8 mouse cellular contexts compared by ENCODE assay signal in genomic region chr19:45301733-45302547, GRCm38 (mm10).
DNase-seq lines count a peak whose midpoint lies in the region; ATAC-seq and TF ChIP-seq lines count a peak whose summit lies in the region.

No protein-coding gene starts in this region.

- ATAC-seq in kidney, postnatal 0 days (replicated peaks; ENCODE audit: low FRiP score, low read depth): no peak
- peak; percentile 84 for ATAC-seq in forebrain, postnatal 0 days
- peak; percentile 82 for ATAC-seq in hindbrain, embryonic 15.5 days (ENCODE audit: low FRiP score, low read depth)
- ATAC-seq in limb, embryonic 11.5 days (ENCODE audit: insufficient number of reproducible peaks, low FRiP score, low TSS enrichment, low read depth): peak; percentile 71; the same call in 1 of the 2 replicates
- peak; percentile 88 for ATAC-seq in neural tube, embryonic 13.5 days (ENCODE audit: low read depth)
- ATAC-seq in erythroblast, adult 5-6 weeks (replicated peaks; ENCODE audit: low FRiP score, poor library complexity, severe bottlenecking): no peak

- peak overlapping the region; percentile 98 for H3K4me2 ChIP-seq in kidney, postnatal 0 days (ENCODE audit: low read length)
- H3K4me2 ChIP-seq in forebrain, postnatal 0 days (ENCODE audit: low read depth): peak overlapping the region; percentile 90
- peak overlapping the region; percentile 96 for H3K4me2 ChIP-seq in hindbrain, embryonic 15.5 days
- peak overlapping the region; percentile 99 for H3K4me2 ChIP-seq in limb, embryonic 11.5 days (ENCODE audit: low read depth, severe bottlenecking)
- peak overlapping the region; percentile 96 for H3K4me2 ChIP-seq in neural tube, embryonic 13.5 days

- DNase-seq in kidney, postnatal 0 days (ENCODE audit: low spot score): no peak
- DNase-seq in kidney, postnatal 25 days: no peak
- DNase-seq in cerebellum, adult 11-12 months: peak; percentile 83
- peak; percentile 93 for DNase-seq in forebrain, postnatal 0 days
- DNase-seq in limb, embryonic 11.5 days (ENCODE audit: low spot score): peak; percentile 59

- H3K9me3 ChIP-seq in kidney, postnatal 0 days (replicated peaks; ENCODE audit: low read length): no peaks in the 10 kb centered on the region
- no peaks in the 10 kb centered on the region for H3K9me3 ChIP-seq in forebrain, postnatal 0 days (ENCODE audit: low read length)
- H3K9me3 ChIP-seq in hindbrain, embryonic 15.5 days: no peaks in the 10 kb centered on the region
- H3K9me3 ChIP-seq in limb, embryonic 11.5 days (ENCODE audit: control insufficient read depth, low read length): no peaks in the 10 kb centered on the region
- no peaks in the 10 kb centered on the region for H3K9me3 ChIP-seq in neural tube, embryonic 13.5 days

- no peaks in the 10 kb centered on the region for H3K36me3 ChIP-seq in kidney, postnatal 0 days (ENCODE audit: insufficient read depth, low read length)
- H3K36me3 ChIP-seq in forebrain, postnatal 0 days (ENCODE audit: insufficient read depth): no peaks in the 10 kb centered on the region
- no peaks in the 10 kb centered on the region for H3K36me3 ChIP-seq in hindbrain, embryonic 15.5 days
- H3K36me3 ChIP-seq in limb, embryonic 11.5 days (ENCODE audit: control insufficient read depth, insufficient read depth, low read length): no peaks in the 10 kb centered on the region
- H3K36me3 ChIP-seq in neural tube, embryonic 13.5 days: no peaks in the 10 kb centered on the region

- under 1% methylated on average over 54 of the region's 58 CpGs for WGBS in kidney, postnatal 0 days
- 2% methylated on average over 57 of the region's 58 CpGs for WGBS in forebrain, postnatal 0 days
- under 1% methylated on average over 58 of the region's 58 CpGs for WGBS in hindbrain, embryonic 15.5 days
- 1% methylated on average over 58 of the region's 58 CpGs for WGBS in limb, embryonic 11.5 days
- WGBS in neural tube, embryonic 13.5 days: under 1% methylated on average over 57 of the region's 58 CpGs

- TF ChIP-seq CTCF in kidney, postnatal 0 days (IDR thresholded peaks at IDR 0.05; ENCODE audit: low read depth): no peak
- no peak for TF ChIP-seq CTCF in forebrain, postnatal 0 days (IDR thresholded peaks at IDR 0.05; ENCODE audit: low read depth)

- no peaks in the 10 kb centered on the region; the same call in 1 of the 2 replicates for H3K4me1 ChIP-seq in kidney, postnatal 0 days (replicated peaks; ENCODE audit: insufficient read depth, low read length)
- H3K4me1 ChIP-seq in forebrain, postnatal 0 days (ENCODE audit: insufficient read depth): peaks cover 12% of the 10 kb centered on the region; the same call in 1 of the 2 replicates
- peaks cover 46% of the 10 kb centered on the region for H3K4me1 ChIP-seq in hindbrain, embryonic 15.5 days (replicated peaks)
- H3K4me1 ChIP-seq in limb, embryonic 11.5 days (ENCODE audit: control insufficient read depth, insufficient read depth, low read length): peaks cover 12% of the 10 kb centered on the region; the same call in 1 of the 2 replicates
- H3K4me1 ChIP-seq in neural tube, embryonic 13.5 days (replicated peaks): peaks cover 54% of the 10 kb centered on the region

- peak overlapping the region; percentile 60 for H3K4me3 ChIP-seq in kidney, postnatal 0 days (replicated peaks; ENCODE audit: low read depth, low read length)
- peak overlapping the region; percentile 57 for H3K4me3 ChIP-seq in forebrain, postnatal 0 days (ENCODE audit: low read depth, low read length)
- H3K4me3 ChIP-seq in hindbrain, embryonic 15.5 days: peak overlapping the region; percentile 55
- H3K4me3 ChIP-seq in limb, embryonic 11.5 days (ENCODE audit: low read depth, low read length): peak overlapping the region; percentile 54
- H3K4me3 ChIP-seq in neural tube, embryonic 13.5 days: peak overlapping the region; percentile 49

- peaks cover 26% of the 10 kb centered on the region for H3K27me3 ChIP-seq in kidney, postnatal 0 days (ENCODE audit: insufficient read depth, low read length)
- H3K27me3 ChIP-seq in forebrain, postnatal 0 days (ENCODE audit: insufficient read depth, low read length): no peaks in the 10 kb centered on the region; the same call in none of the 2 replicates
- H3K27me3 ChIP-seq in hindbrain, embryonic 15.5 days: 0 out of 2 replicates have a peak, but pooled peaks cover 6% of the 10 kb centered on the region
- H3K27me3 ChIP-seq in limb, embryonic 11.5 days (ENCODE audit: control insufficient read depth, insufficient read depth, low read length): peaks cover 51% of the 10 kb centered on the region
- peaks cover 32% of the 10 kb centered on the region for H3K27me3 ChIP-seq in neural tube, embryonic 13.5 days

- H3K9ac ChIP-seq in kidney, postnatal 0 days (ENCODE audit: low read depth, low read length): peak overlapping the region; percentile 56
- peak overlapping the region; percentile 82 for H3K9ac ChIP-seq in forebrain, postnatal 0 days
- peak overlapping the region; percentile 70 for H3K9ac ChIP-seq in hindbrain, embryonic 15.5 days
- peak overlapping the region; percentile 47; the same call in 1 of the 2 replicates for H3K9ac ChIP-seq in limb, embryonic 11.5 days (ENCODE audit: low read length)
- H3K9ac ChIP-seq in neural tube, embryonic 13.5 days: peak overlapping the region; percentile 84

- H3K27ac ChIP-seq in kidney, postnatal 0 days: no peak overlapping the region
- H3K27ac ChIP-seq in forebrain, postnatal 0 days (ENCODE audit: low read depth, low read length): peak overlapping the region; percentile 98
- H3K27ac ChIP-seq in hindbrain, embryonic 15.5 days (replicated peaks): peak overlapping the region; percentile 98
- H3K27ac ChIP-seq in limb, embryonic 11.5 days (replicated peaks; ENCODE audit: low read depth, low read length): no peak overlapping the region
- H3K27ac ChIP-seq in neural tube, embryonic 13.5 days (replicated peaks): peak overlapping the region; percentile 100

Comparison
In these comparisons a context has a peak if more than half of its experiments do, and no peak if none do; other contexts are left out.
1. ATAC-seq: peak in forebrain, postnatal 0 days (single experiment), hindbrain, embryonic 15.5 days (single experiment), limb, embryonic 11.5 days (single experiment) and neural tube, embryonic 13.5 days (single experiment); none in kidney, postnatal 0 days (single experiment) and erythroblast, adult 5-6 weeks (single experiment).
2. DNase-seq: peak in cerebellum, adult 11-12 months (single experiment), forebrain, postnatal 0 days (single experiment) and limb, embryonic 11.5 days (single experiment); none in kidney, postnatal 0 days (single experiment) and kidney, postnatal 25 days (0 of 2).
3. H3K27ac ChIP-seq: peak in forebrain, postnatal 0 days (single experiment), hindbrain, embryonic 15.5 days (single experiment) and neural tube, embryonic 13.5 days (single experiment); none in kidney, postnatal 0 days (single experiment) and limb, embryonic 11.5 days (single experiment).
4. Peak in every context shown above with its lines, with median percentiles within 50 percentile points of each other: H3K4me2 ChIP-seq, H3K4me3 ChIP-seq and H3K9ac ChIP-seq.